Mouse (Mus musculus) erythroblast, embryonic 14.5 days (primary cell): ENCODE data around the gene Apoc4.

Experiments
- GATA1 ChIP-seq: IDR thresholded peaks from 2 replicates; pipeline ENCODE4 v1.6.1; 2012; ENCODE audit warnings: low read length, inconsistent platforms, mixed read lengths
- TAL1 ChIP-seq: IDR thresholded peaks from 3 replicates; pipeline ENCODE4 v1.6.1; 2012; ENCODE audit warnings: low read length, inconsistent platforms, mixed read lengths

GRCm38 (mm10) chr7:19675824-19676223, 5.5 kb downstream of the Apoc4 start:
- no peak for TF ChIP-seq GATA1
- no peak for TF ChIP-seq TAL1
